Mouse (Mus musculus) heart, adult 8-10 months (tissue): ENCODE measurements at regions not wholly inside any gene's neighbourhood (a gene's known extent, or its start where the extent isn't known, plus 50 kb on each side); places are given as distances from the start of the nearest gene placed in this dataset.

Experiments
- DNase-seq: peaks from one replicate; pipeline ENCODE4 v3.0.0; 2022; ENCODE audit warnings: low spot score

DNA sequence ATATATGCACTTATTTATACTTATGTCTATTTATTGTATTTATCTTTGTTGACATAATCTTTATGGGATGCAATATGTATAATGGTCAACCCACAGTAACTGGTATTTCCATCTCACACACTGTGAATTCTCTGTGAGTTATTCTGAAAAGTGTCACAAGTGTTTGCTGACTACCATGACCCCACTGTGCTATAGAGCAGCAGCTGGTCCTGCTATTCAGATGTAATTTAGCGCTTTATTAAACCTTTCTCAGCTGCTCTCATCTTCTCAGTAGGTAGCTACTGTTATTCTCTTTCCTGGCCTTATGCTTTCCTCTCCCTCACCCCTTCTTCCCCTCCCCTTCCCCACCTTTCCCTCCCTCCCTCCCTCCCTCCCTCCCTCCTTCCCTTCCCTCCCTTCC, 296.0 kb upstream of the Dusp10 start:
- no peak for DNase-seq

DNA sequence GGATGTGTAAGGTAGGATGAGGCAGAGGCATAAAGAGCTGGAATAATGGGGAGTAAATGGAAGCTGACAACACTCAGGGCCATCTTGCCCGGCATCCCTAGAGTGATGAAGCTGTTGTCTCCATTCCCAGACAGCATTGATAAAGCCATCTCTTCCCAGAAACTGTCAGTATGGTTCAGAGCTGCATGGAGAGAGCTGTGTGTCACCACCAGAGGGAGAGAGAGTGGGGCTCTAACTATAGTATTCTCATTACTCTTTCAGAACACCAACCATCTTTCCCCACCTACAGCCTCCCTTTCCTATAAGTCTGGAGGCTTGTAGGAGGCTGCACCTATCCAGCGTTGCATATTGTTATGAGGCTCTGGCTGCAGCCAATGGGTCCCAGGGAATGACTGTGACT, 264.0 kb upstream of the Dusp10 start:
- DNase-seq, result no peak

DNA sequence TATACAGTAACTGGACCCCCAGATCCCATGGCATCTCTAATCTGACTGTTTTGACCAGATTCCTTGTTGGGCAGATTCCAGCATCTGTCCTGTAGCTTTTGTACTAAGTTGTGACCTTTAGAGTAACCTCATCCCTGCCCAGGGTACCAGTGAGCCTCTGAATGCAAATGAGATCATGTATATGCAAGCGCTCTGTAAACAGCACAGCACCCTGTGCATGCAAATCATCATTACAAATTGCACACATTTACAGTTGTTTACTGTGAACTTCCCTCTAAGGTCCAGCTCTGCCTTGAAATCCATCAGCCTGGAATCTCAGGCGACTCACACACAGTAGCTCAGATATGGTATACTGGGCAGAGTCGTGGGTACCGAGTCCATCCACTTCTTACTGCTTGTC, 258.6 kb upstream of the Dusp10 start:
- no peak for DNase-seq

DNA sequence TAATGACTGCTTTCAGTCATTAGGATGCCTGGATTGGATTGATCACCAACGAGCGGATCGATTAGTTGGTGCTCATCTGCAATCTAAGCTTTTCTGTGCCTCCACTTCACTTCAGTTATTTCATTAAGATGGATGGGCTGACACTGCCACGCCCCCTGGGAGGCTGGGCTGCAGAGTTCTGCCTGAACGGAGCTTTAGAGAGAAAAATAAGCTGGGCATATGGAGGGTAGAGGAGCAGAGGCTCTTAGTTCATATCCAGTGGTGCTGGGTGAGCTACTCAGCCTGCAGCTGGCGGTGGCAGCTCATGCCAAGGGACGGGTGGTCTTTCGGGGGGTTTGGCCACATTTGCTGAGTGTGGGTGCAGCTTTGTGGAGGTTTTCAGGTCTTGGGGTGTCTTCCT, 256.4 kb upstream of the Dusp10 start:
- no peak for DNase-seq

DNA sequence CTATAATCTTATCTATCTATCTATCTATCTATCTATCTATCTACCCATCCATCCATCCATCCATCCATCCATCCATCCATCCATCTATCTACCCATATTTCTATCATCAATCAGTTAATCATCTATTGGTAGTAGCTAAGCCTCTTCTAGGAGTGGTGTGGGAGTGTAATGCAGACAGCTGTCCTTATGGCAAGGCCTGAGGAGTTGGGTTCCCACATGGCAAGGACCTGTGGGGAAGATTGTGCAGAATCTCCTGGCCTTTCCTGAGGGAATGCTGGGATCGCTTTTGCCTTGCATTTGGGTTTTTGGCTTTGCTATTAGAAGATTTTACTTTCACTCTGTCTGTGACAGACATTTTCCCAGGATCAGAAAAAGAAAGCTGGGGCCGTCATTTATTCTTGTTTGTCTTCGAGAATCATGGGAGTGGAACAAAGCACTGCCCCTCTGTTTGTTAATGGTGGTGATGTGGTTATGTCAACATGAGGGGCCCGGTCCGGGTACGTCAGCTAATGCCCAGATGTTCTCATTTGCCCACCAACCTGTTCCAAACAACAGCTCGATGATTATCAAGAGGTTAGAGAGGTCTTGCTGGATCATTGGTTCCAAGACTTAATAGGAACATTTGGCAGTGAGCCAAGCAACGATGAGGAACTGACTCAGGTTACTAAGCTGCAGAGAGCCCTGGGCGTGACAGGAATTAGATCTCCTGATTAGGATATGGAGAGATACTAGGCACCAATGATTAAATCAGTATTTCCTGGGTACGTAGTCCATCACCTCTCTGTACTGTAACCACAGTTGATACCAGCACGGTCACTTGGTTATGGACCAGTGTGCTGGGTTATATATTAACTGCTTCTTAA, 249.0 kb upstream of the Dusp10 start:
- no peak for DNase-seq

DNA sequence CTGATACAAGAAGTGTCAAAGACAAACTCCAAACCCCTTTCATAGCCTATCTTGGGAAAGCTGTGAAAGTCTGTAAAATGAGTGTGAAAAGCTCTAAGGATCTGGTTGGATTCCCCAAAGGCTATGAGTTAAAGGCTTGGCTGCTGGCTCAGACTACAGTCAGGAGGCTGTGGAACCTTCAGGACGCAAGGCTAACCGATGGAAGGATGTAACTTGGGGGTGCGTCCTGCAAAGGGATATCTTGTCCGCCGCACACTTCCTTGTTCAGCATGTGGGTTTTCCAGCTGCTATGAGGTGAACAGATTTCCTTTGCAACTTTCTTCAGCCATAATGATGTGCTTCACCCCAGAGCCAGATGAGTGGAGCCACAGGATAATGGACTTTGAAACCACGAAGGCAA, 240.3 kb upstream of the Dusp10 start:
- DNase-seq, result no peak

DNA sequence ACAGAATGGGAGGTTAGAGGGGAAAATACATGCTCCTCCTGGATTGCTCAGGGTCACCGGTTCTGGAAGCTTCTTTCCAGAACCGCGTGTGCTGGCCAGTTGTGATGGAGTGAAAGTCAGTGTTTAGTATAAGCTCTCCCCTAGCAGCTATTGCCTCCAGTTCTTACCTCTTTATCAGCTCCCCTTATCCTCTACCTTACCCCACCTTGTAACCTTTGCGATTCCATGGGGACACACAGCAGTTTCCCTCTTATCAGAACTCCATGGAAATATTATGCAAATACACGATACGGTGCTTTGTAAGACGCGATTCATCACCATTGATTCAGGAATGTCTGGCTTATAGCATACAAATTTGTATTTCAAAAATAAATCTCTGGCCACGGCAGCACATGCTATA, 232.9 kb upstream of the Dusp10 start:
- no peak for DNase-seq

DNA sequence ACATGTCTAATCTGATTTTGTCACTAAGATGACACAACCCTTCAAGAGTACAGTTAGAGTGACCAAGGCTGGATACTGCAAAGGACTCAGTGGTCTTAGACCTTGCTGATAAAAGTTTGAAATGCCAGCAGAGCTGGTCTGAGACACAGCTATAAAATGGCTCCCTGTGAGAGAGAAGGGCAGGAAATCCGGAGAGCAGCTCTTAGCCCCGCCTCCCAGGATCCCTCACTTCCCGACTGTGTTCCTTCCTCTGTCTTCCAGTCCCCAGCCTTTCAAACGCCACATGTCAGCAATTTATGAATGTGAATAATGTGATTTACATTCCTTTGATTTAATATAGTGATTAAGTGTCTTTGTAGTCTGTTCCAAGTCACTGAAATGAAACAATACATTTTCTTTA, 232.3 kb upstream of the Dusp10 start:
- no peak for DNase-seq

DNA sequence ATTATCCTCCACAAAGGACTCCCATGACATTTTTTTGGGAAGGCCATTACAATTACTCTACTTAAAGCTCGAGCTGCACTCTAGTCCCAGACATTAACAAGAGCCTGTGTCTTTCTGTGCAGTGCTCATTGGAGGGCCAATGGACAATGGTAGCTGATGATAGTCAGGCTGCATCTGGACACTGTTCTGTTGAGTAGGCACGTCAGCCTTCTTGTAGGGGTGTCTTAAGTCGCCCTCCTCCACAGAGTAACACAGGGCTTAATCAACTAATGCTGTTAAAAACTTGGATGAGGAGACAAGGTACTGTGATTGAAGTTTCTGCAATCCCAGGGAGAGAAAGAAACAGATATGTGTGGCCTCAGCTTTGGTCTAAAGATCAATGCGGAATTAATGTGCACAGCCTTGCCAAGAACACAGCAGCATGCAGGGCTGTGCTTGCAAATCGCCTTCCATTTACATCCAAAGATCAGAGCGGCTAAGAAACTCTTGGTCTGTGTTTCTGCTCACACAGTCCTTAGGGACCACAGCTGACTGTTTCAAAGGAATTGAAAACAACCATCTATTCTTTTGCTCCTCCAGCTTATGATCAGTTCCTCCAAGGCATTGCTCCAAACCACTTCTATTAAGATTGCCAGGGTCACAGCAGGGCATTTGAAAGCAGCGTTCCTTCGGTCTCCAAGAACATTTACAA, 229.5 kb upstream of the Dusp10 start:
- DNase-seq, result no peak

DNA sequence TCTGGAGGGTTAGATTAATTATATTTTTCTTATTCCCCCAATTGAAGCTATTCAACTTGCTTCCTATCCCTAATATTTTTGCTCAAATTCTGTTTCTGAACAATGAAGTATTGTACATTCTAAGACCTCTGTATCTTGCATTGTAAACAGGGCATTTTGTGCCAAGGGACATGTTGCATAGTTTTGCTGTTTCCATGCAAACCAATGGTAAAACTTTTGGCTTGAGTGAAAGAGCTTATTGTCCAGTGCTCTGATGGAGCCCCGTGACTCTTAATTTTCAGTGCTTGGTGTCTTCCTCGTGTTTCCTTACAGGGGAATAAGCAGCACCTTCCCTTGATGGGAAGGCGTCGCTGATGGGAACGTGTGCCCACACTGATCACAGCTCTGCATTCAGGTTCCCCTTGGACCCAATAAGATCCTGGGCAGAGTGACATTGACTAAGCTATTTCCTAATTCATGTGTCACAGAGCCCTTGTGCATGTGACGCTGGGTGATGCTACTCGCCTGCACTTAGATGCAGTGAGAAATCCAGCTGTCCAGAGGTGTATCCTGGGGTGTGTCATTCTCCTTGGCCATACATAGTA, 220.8 kb upstream of the Dusp10 start:
- DNase-seq, result no peak

DNA sequence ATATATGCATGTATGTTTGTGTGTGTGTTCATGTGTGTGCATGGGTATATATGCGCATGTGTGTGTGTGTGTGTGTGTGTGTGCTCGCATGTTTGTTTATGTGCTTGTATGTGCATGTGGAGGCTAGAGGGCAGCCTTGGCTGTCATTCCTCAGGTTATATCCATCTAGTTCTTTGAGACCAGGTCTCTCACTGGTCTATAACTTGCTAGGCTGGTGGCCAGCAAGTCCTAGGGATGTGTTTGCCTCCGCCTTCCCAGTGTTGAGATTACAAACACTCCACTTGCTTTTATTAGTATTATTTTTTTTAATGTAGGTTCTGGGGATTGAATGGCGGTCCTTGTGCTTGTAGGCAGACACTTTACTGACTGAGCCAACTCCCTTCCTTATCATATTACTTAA, 219.8 kb upstream of the Dusp10 start:
- DNase-seq, result no peak

DNA sequence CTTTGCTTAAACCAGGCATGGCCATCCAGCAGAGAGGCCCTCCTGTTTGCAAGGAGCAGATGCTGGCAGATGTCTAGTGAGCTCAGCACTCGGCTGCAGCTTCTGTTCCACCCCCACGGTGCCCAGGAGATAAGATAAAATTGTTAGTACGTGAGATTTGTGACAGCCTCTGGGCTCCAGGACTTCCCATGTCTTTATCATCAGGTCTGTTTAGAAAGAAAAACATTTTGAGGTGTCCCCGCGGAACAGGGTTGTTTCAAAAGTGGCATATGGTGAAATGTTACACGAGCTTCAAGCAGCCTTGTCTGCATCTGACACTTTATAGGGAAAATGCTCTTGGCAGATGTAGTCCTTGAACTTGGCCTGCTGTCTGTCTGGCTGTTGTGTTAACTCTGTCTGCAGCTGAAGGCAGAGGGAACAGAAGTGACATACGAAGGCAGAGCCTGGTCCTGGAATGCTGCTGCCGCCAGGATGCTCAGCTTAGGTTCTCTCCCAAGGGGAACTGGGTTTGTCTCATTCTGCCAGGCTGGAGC, 219.1 kb upstream of the Dusp10 start:
- DNase-seq, result no peak

DNA sequence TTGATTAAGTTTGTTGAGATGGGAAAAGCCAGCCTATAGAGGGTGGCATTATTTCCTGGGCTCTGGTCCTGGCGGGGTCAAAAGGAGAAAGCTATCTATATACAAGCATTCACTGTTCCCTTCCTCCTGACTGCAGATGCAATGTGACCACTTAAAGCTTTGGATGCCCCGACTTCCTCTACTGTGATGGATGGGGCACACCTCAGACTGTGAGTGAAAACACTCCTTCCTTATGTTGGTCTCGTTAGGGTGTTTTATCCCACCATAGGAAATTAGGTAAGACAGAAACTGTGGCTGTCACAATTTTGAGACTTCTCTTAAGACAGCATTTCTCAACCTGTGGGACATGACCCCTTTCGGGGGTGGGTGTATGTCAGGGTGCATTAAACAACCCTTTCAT, 210.8 kb upstream of the Dusp10 start:
- DNase-seq, result no peak

DNA sequence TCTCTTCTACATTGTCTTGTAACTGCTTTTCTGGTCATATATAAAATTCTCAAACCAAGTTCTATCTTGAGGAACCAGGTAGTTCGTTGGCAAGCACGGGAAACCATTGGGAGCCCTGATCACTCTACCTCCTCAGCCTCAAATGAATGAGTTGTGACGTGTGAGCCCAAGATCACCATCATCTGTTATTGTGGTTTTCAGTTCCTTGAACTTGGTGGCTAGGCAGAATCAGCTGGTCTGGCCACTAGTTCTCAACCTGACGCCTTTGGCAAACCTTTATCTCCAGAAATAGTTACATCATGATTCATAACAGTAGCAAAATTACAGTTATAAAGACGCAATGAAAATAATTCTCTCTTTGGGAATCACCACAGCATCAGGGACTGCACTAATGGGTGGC, 209.7 kb upstream of the Dusp10 start:
- DNase-seq, result peak; percentile 39

DNA sequence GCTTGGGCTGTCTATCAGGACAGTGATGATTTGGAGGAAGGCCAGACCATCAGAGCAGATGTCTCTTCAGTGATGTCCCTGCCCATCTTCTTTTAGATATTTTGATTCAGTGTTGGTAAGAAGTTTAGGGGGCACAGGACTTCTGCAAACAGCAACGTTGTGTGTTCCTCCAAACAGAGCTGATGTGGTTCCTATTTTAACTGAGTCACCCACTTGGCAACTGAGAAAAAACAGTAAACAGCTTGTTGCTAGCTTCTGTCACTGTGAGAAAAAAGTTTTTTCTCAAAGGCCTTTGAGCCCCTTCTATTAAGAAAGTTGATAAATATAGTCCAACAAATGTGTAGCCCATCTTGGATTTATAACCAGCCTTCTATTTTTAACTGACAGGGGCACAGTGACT, 209.3 kb upstream of the Dusp10 start:
- peak; percentile 39 for DNase-seq

DNA sequence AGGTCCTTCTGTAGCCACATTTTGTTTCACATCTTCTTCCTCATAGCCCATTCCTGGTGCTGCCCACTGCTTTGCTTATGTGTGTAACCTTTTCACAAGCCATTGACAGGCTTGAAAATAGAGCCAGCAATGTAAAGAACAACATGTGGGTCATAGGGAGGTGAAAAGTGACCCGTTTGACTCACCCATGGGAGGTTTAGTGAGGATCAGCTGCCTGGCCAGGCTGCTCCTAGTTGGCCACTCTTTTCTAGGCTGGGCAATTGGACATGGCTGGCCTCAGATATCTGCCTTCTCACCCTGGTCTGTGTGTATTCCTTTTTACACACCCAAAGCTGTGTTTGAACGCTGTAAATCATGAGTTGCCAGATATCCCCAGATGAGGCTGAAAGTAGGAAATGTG, 208.8 kb upstream of the Dusp10 start:
- DNase-seq, result no peak

DNA sequence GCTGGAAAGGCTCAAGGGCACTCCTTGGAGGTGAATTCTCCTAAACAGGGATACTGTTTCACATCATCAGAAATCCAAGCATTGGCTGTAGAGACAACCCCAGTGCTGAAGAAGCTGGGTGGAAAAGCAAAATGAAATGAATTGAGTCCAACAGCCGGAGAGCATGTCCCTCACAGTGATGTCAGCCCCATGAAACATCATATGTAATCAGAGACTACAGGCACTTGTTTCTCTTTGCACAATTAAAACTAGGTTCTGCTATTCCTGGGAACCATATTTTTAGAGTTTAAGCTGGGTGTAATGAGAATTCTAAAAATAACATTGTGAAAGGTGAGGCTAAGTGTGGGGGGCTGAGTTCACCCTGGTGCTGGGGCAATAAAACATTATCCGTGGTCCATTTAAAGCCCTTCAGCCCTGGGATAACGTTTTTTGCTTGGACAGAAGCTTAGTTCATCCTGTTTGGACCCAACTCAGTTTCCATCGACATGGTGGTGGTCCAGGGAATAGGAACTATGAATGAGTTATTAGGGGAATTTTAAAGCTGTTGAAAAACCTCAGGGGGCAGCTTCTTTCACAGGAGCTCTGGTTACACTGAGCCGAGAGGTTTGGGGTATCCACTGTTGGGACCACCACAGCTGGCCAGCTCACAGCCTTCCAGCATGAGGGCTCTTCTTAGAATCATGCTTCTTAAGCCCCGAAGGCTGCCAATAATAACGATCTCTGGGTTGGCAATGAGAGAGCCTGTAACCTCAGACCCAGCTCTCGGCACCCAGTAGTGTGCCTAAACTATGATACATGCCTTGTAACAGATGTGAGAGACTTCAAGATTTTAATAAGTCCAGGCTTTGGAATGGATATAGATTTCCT, 206.0 kb upstream of the Dusp10 start:
- no peak for DNase-seq

DNA sequence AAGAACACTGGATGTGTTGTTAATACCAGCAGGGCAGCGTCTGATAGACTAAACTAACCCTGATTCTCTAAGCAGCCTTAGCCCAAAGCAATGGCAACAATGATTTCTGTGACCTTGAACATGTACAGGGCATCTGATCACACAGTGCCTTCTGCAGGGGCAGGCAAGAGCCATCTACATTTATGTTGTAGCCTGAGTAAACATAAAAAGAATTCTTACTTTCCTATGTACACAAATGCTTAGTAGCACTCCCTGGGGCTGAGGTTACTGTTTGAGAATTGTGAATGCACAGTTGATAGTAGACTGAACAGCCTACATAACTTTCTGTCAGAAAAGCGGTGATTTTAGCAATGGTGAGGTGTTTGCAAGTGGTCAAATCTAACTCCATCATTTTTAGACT, 204.9 kb upstream of the Dusp10 start:
- DNase-seq, result no peak

DNA sequence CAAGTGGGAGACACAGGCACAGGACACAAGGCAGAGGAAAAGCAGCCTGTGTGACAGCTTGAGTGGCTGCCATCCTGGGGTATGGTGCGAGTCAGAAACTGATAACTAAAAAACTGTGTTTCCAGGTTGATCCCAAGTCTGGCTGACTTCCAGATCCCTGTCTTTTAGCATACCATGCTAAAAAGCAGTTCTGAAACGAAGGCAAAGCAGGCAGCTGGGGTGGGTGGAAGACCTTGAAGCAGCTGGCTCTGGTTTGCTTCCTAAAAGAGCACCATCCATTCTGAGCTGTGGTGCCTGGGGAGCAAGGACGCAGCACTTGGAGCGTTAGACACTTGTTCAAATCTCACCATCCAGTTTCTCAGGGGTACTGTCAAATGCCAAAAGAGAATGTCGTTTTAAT, 192.5 kb upstream of the Dusp10 start:
- no peak for DNase-seq

DNA sequence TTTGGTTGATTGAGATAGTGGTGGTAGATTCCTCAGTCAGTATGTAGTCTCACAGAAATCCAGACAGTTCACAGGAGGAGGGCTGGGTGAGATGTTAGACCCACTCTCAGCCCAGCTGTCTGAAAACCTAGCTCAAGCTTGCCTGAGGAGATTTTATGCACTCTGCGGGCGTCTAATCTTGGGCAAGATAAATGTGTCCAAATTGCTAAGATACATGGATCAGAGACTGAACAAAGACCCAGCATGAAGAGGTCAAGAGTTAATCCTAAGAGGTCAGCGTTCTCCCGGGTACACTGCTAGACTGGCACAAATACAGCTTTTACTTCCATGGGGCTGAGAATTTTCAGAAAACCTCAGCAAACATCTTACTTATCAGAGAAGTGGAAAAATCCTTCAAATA, 186.8 kb upstream of the Dusp10 start:
- DNase-seq, result no peak

DNA sequence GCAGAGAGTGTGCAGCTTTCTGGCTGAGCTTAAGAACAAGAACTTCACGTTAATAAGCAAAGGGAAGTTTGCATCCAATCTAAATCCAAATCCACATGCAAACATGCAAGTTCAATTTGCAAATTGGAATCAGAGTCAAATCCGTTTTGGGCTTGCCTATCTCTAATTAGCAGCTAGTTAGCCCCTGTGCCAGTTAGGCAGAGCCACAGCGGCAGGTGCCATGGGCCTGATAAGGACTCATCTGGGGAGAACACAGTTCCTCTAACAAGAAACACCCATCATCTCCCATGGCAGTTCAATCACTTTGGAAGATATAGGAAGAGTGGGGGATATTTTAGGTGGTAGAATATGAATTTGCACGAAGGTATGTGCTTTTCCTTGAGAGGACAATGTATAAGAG, 168.0 kb upstream of the Dusp10 start:
- DNase-seq, result no peak
